Comparison of ENCODE assay signal across 9 mouse cellular contexts in genomic region chr17:45556514-45557245, GRCm38 (mm10). TPM values are rescaled to one million over a fixed set of nuclear protein-coding genes. Genes with fewer than 3 reads are reported as not detected.
DNase-seq lines count a peak whose midpoint lies in the region; ATAC-seq and TF ChIP-seq lines count a peak whose summit lies in the region.
"Had no signal": no experiment of that assay in that cellular context is flagged by ENCODE, and none has a peak within 500 bp of the region (broad histone marks: within the 10 kb centered on the region; RNA-seq: fewer than 3 reads in every experiment).

No protein-coding gene starts in this region.

- H3K36me3 ChIP-seq in ES-Bruce4 (ENCODE audit: control insufficient read depth, insufficient read depth, low read length, poor library complexity, severe bottlenecking) = no peaks in the 10 kb centered on the region
- peaks cover 9% of the 10 kb centered on the region; the same call in 1 of the 2 replicates for H3K36me3 ChIP-seq in hindbrain, embryonic 10.5 days
- H3K36me3 ChIP-seq in midbrain, embryonic 10.5 days = peaks cover 3% of the 10 kb centered on the region; the same call in 1 of the 2 replicates

- H3K9me3 ChIP-seq in ES-Bruce4 (replicated peaks; ENCODE audit: control insufficient read depth, insufficient read depth, low read length, poor library complexity, severe bottlenecking) = no peaks in the 10 kb centered on the region
- H3K9me3 ChIP-seq in hindbrain, embryonic 10.5 days = no peaks in the 10 kb centered on the region
- H3K9me3 ChIP-seq in midbrain, embryonic 10.5 days (replicated peaks) = no peaks in the 10 kb centered on the region

- TF ChIP-seq CTCF in ES-Bruce4 (IDR thresholded peaks at IDR 0.05; ENCODE audit: low read depth, low read length) = no peak

- no peak for TF ChIP-seq EP300 in ES-Bruce4 (IDR thresholded peaks at IDR 0.05; ENCODE audit: insufficient read depth, low read depth, low read length)

- no peak for TF ChIP-seq POLR2A in ES-Bruce4 (IDR thresholded peaks at IDR 0.05; ENCODE audit: insufficient read depth, low read length)

- no peak overlapping the region for H3K27ac ChIP-seq in ES-Bruce4 (ENCODE audit: insufficient read depth, low read length)
- no peak overlapping the region for H3K27ac ChIP-seq in hindbrain, embryonic 10.5 days
- no peak overlapping the region for H3K27ac ChIP-seq in midbrain, embryonic 10.5 days (replicated peaks)

- H3K4me1 ChIP-seq in ES-Bruce4 (ENCODE audit: control insufficient read depth, insufficient read depth, low read length) = no peaks in the 10 kb centered on the region
- H3K4me1 ChIP-seq in hindbrain, embryonic 10.5 days (replicated peaks) = peaks cover 49% of the 10 kb centered on the region
- H3K4me1 ChIP-seq in midbrain, embryonic 10.5 days = peaks cover 51% of the 10 kb centered on the region

- ATAC-seq in CD4-positive, CD25-positive, alpha-beta regulatory T cell, adult 4 months = no peak
- ATAC-seq in frontal cortex, adult (ENCODE audit: low TSS enrichment) = no peak

- H3K4me3 ChIP-seq in ES-Bruce4 (ENCODE audit: low read depth, low read length) = peak overlapping the region; percentile 79; the same call in 1 of the 2 replicates
- H3K4me3 ChIP-seq in hindbrain, embryonic 10.5 days = peak overlapping the region; percentile 60
- H3K4me3 ChIP-seq in midbrain, embryonic 10.5 days = peak overlapping the region; percentile 78

- H3K27me3 ChIP-seq in ES-Bruce4 (ENCODE audit: control insufficient read depth, insufficient read depth, low read length, poor library complexity, severe bottlenecking) = no peaks in the 10 kb centered on the region
- peaks cover 42% of the 10 kb centered on the region for H3K27me3 ChIP-seq in hindbrain, embryonic 10.5 days (ENCODE audit: insufficient read depth, poor library complexity, severe bottlenecking)
- peaks cover 28% of the 10 kb centered on the region for H3K27me3 ChIP-seq in midbrain, embryonic 10.5 days (ENCODE audit: low read depth, poor library complexity, severe bottlenecking)

- peak; percentile 39 for DNase-seq in CD4-positive, CD25-positive, alpha-beta regulatory T cell, adult 2 months (ENCODE audit: low read depth, low spot score)
- no peak for DNase-seq in hindbrain, embryonic 10.5 days (ENCODE audit: low spot score)
- no peak for DNase-seq in midbrain, embryonic 10.5 days (ENCODE audit: low spot score)
- DNase-seq in adrenal gland, postnatal 10 days = no peak
- no peak for DNase-seq in adrenal gland, adult 8-10 months

- H3K9ac ChIP-seq in ES-Bruce4 (ENCODE audit: low read depth, poor library complexity, severe bottlenecking) = no peak overlapping the region

- 70% methylated on average over 3 of the region's 3 CpGs for WGBS in hindbrain, embryonic 10.5 days
- WGBS in midbrain, embryonic 10.5 days = 74% methylated on average over 3 of the region's 3 CpGs

RNA-seq across cellular contexts. Expression of gene Nfkbie, which starts 1.2 kb away (rescaled TPM):
- 10 to 100 TPM; 33.1 to 48.1 TPM for polyA plus RNA-seq in CD4-positive, CD25-positive, alpha-beta regulatory T cell, adult 4 months (2017; shearing (Covaris generic))
- polyA plus RNA-seq in ES-Bruce4 (2011; ENCODE audit: insufficient read depth, insufficient read length, low read depth, missing spikeins) = 2.7 and 3.0 TPM in 2 replicates
- polyA plus RNA-seq in hindbrain, embryonic 10.5 days (2016; fragmentation: Nextera tagmentation; extraction: Ambion mirVana) = 8.3 and 9.7 TPM in 2 replicates
- 8.6 and 9.2 TPM in 2 replicates for polyA plus RNA-seq in midbrain, embryonic 10.5 days (2016; fragmentation: Nextera tagmentation; extraction: Ambion mirVana)
- total RNA-seq in adrenal gland, postnatal 10 days (2021) = 1 to 10 TPM; 4.4 to 6.2 TPM
- 1 to 10 TPM; 4.2 to 6.4 (median 5.6) TPM for total RNA-seq in adrenal gland, adult 8-10 months (2022)

RNA-seq across cellular contexts. Expression of gene Slc35b2, which starts 7.0 kb away (rescaled TPM):
- polyA plus RNA-seq in CD4-positive, CD25-positive, alpha-beta regulatory T cell, adult 4 months (2017; shearing (Covaris generic)) = 10 to 100 TPM; 27.6 to 39.0 TPM
- polyA plus RNA-seq in ES-Bruce4 (2011; ENCODE audit: insufficient read depth, insufficient read length, low read depth, missing spikeins) = 28.2 and 31.7 TPM in 2 replicates
- 121 TPM in 2 replicates for polyA plus RNA-seq in hindbrain, embryonic 10.5 days (2016; fragmentation: Nextera tagmentation; extraction: Ambion mirVana)
- 122 and 124 TPM in 2 replicates for polyA plus RNA-seq in midbrain, embryonic 10.5 days (2016; fragmentation: Nextera tagmentation; extraction: Ambion mirVana)
- total RNA-seq in adrenal gland, postnatal 10 days (2021) = 10 to 100 TPM; 65.9 TPM
- total RNA-seq in adrenal gland, adult 8-10 months (2022) = 10 to 100 TPM; 51.7 to 68.9 (median 61.0) TPM

RNA-seq across cellular contexts. Expression of gene Tmem151b, which starts 7.2 kb away (rescaled TPM):
- under 1 TPM; 0.15 to 0.35 TPM for polyA plus RNA-seq in CD4-positive, CD25-positive, alpha-beta regulatory T cell, adult 4 months (2017; shearing (Covaris generic))
- polyA plus RNA-seq in ES-Bruce4 (2011; ENCODE audit: insufficient read depth, insufficient read length, low read depth, missing spikeins) = 1.5 and 1.8 TPM in 2 replicates
- polyA plus RNA-seq in hindbrain, embryonic 10.5 days (2016; fragmentation: Nextera tagmentation; extraction: Ambion mirVana) = 7.2 and 10.6 TPM in 2 replicates
- 7.0 and 10.2 TPM in 2 replicates for polyA plus RNA-seq in midbrain, embryonic 10.5 days (2016; fragmentation: Nextera tagmentation; extraction: Ambion mirVana)
- 1 to 10 TPM; 1.2 to 3.1 TPM for total RNA-seq in adrenal gland, postnatal 10 days (2021)
- total RNA-seq in adrenal gland, adult 8-10 months (2022) = under 1 TPM; 0.09 to 0.17 (median 0.14) TPM

RNA-seq across cellular contexts. Expression of gene Hsp90ab1, which starts 16.4 kb away (rescaled TPM):
- polyA plus RNA-seq in CD4-positive, CD25-positive, alpha-beta regulatory T cell, adult 4 months (2017; shearing (Covaris generic)) = 1,000 to 10,000 TPM; 1,172 to 1,222 TPM
- polyA plus RNA-seq in ES-Bruce4 (2011; ENCODE audit: insufficient read depth, insufficient read length, low read depth, missing spikeins) = 3,626 and 3,708 TPM in 2 replicates
- polyA plus RNA-seq in hindbrain, embryonic 10.5 days (2016; fragmentation: Nextera tagmentation; extraction: Ambion mirVana) = 1,585 and 2,006 TPM in 2 replicates
- polyA plus RNA-seq in midbrain, embryonic 10.5 days (2016; fragmentation: Nextera tagmentation; extraction: Ambion mirVana) = 1,780 and 2,044 TPM in 2 replicates
- total RNA-seq in adrenal gland, postnatal 10 days (2021) = 1,000 to 10,000 TPM; 1,111 to 1,198 TPM
- total RNA-seq in adrenal gland, adult 8-10 months (2022) = 1,000 to 10,000 TPM; 1,432 to 3,205 (median 1,905) TPM

RNA-seq across cellular contexts. Expression of gene Tcte1, which starts 33.4 kb away (rescaled TPM):
- polyA plus RNA-seq in CD4-positive, CD25-positive, alpha-beta regulatory T cell, adult 4 months (2017; shearing (Covaris generic)) = not detected
- not detected in 2 replicates for polyA plus RNA-seq in ES-Bruce4 (2011; ENCODE audit: insufficient read depth, insufficient read length, low read depth, missing spikeins)
- 1.7 and 3.8 TPM in 2 replicates for polyA plus RNA-seq in hindbrain, embryonic 10.5 days (2016; fragmentation: Nextera tagmentation; extraction: Ambion mirVana)
- polyA plus RNA-seq in midbrain, embryonic 10.5 days (2016; fragmentation: Nextera tagmentation; extraction: Ambion mirVana) = 1.4 and 1.7 TPM in 2 replicates
- total RNA-seq in adrenal gland, postnatal 10 days (2021) = not detected
- total RNA-seq in adrenal gland, adult 8-10 months (2022) = not detected
- total RNA-seq: heart, postnatal 10 days had no signal
